Mouse (Mus musculus) forebrain, embryonic 15.5 days (tissue): ENCODE results near the gene Trak1. TPM values are rescaled to one million over a fixed set of nuclear protein-coding genes. Genes with fewer than 3 reads are reported as not detected.

Experiments
- ATAC-seq: fragments of 200-750 bp; cut with Nextera tagmentation; replicated peaks from 2 replicates; pipeline ENCODE4 v1.8.0; 2017; ENCODE audit warnings: mild to moderate bottlenecking, moderate TSS enrichment, moderate library complexity
- H3K27ac ChIP-seq: fragments of 300-500 bp; sonication (generic); replicated peaks from 2 replicates; pipeline ENCODE4 v1.5.1; 2015; ENCODE audit warnings: mild to moderate bottlenecking, inconsistent platforms
- H3K27me3 ChIP-seq: fragments of 300-500 bp; sonication (generic); 2 replicates; pipeline ENCODE4 v1.6.1; 2015; ENCODE audit warnings: inconsistent platforms
- H3K36me3 ChIP-seq: fragments of 300-500 bp; sonication (generic); 2 replicates; pipeline ENCODE4 v1.6.1; 2015; ENCODE audit warnings: mild to moderate bottlenecking, inconsistent platforms
- H3K4me1 ChIP-seq: fragments of 300-500 bp; sonication (generic); 2 replicates; pipeline ENCODE4 v1.6.1; 2015; ENCODE audit warnings: inconsistent platforms
- H3K4me2 ChIP-seq: fragments of 300-500 bp; sonication (generic); replicated peaks from 2 replicates; pipeline ENCODE4 v1.6.1; 2015; ENCODE audit warnings: mild to moderate bottlenecking, inconsistent platforms
- H3K4me3 ChIP-seq: fragments of 300-500 bp; sonication (generic); 2 replicates; pipeline ENCODE4 v1.5.1; 2015; ENCODE audit warnings: mild to moderate bottlenecking, inconsistent platforms
- H3K9ac ChIP-seq: fragments of 300-500 bp; sonication (generic); replicated peaks from 2 replicates; pipeline ENCODE4 v1.6.1; 2015; ENCODE audit warnings: mild to moderate bottlenecking, inconsistent platforms
- H3K9me3 ChIP-seq: fragments of 300-500 bp; sonication (generic); 2 replicates; pipeline ENCODE4 v1.6.1; 2016; ENCODE audit warnings: inconsistent platforms
- WGBS: fragments of 180-500 bp; shearing (Covaris S2); methylation state at CpG from one replicate; pipeline ENCODE4 v1.1.7; 2015; ENCODE audit warnings: mixed read lengths; 5-methylcytosine and 5-hydroxymethylcytosine counted together
- polyA plus RNA-seq: library from polyadenylated mRNA; unstranded; fragments of >200 nt; fragmentation: Nextera tagmentation; extraction: Ambion mirVana; gene quantifications from 2 replicates; pipeline ENCODE4 v1.2.1, GENCODE M21; 2015

The Trak1 gene
- polyA plus RNA-seq, 1 experiment from 2014 or later = 75.8 TPM

- H3K4me1 ChIP-seq = peaks cover 63% of the 10 kb centered on the region
- 48% methylated on average over 9 of the region's 9 CpGs for WGBS
These were observed 58.3 kb downstream of the Trak1 start for GRCm38 (mm10) chr9:121355431-121356141.

GRCm38 (mm10) chr9:121357102-121357501 is 59.8 kb downstream of the Trak1 start:
- Histone ChIP-seq H3K4me1 (peaks cover 69% of the 10 kb centered on the region), H3K4me2 (no peak overlapping the region), H3K36me3 (no peaks in the 10 kb centered on the region), H3K4me3 (no peak overlapping the region), H3K27ac (0 out of 2 replicates have a peak overlapping the region, but pooled peaks have one; percentile 6), H3K9ac (no peak overlapping the region), H3K9me3 (no peaks in the 10 kb centered on the region), H3K27me3 (no peaks in the 10 kb centered on the region)
- WGBS = 82% methylated on average over 5 of the region's 5 CpGs
- ATAC-seq = no peak

More at GRCm38 (mm10) chr9:121355431-121356141, 58.3 kb downstream of the Trak1 start:
- H3K4me2 ChIP-seq = no peak overlapping the region
- no peaks in the 10 kb centered on the region for H3K27me3 ChIP-seq
- ATAC-seq = 0 out of 2 replicates have a peak, but pooled peaks have one; percentile 23
- no peaks in the 10 kb centered on the region for H3K9me3 ChIP-seq
- 0 out of 2 replicates have a peak overlapping the region, but pooled peaks have one; percentile 6 for H3K9ac ChIP-seq
- peak overlapping the region; percentile 83 for H3K27ac ChIP-seq
- no peak overlapping the region for H3K4me3 ChIP-seq
- H3K36me3 ChIP-seq = no peaks in the 10 kb centered on the region

DNA sequence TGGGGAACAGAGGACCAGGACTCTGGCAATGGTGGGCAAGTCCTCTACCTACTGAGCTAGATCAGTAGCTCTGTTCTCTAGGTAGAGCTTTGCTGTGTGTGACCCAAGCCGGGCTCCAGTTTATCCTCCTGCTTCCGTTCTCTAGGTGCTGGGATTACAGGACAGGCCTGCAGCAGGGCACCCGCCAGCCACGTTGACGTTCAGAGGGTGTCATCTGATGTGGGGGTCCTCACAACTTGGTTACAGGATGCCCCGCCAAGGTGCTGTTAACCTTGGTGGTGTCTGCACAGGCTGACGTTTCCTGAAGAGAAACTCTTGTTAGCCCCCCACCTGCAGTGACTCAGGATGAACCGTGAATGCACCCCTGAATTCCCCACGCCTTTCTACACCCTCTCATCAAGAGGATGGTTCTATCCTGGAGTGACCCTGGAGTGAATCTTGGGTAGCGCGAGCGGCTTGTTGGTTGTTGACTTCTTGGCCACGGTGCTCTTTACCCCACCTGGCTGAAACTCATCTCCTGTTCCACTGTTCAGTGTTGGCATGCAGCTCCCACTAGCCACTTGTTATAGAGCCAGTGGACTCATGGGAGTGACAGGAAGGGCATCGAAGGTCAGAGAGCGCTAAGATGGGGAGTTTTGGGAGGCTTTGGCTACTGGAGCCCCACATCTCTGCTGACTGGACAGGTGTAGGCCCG is 60.4 kb downstream of the Trak1 start:
- H3K4me1 ChIP-seq = peaks cover 64% of the 10 kb centered on the region
- H3K4me3 ChIP-seq = no peak overlapping the region
- no peaks in the 10 kb centered on the region for H3K27me3 ChIP-seq
- no peaks in the 10 kb centered on the region for H3K36me3 ChIP-seq
- H3K27ac ChIP-seq = no peak overlapping the region
- 90% methylated on average over 16 of the region's 16 CpGs for WGBS
- H3K9me3 ChIP-seq = no peaks in the 10 kb centered on the region
- no peak overlapping the region for H3K9ac ChIP-seq
- no peak overlapping the region for H3K4me2 ChIP-seq
- ATAC-seq = no peak

DNA sequence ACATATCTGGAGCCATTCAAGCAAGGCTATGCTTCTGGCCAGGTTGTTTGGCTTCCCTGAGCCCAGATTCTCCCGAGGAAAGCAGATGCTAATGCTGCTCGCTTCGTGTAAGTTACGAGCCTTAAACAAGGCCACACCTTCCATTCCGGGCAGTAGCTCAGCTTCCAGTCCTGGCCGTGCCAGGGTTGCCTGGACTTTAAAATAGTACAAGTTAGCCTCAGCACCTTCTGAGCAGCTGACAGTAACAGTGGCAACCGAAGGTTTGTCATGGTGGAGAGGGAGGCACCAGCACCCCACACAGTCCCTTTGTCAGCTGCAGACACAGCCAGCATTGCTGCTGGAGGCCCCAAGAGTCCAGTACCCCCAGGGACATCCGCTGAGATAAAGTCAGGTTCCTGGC is 61.1 kb downstream of the Trak1 start:
- no peaks in the 10 kb centered on the region for H3K36me3 ChIP-seq
- H3K4me3 ChIP-seq = no peak overlapping the region
- 59% methylated on average over 8 of the region's 8 CpGs for WGBS
- peak overlapping the region; percentile 35 for H3K27ac ChIP-seq
- H3K4me1 ChIP-seq = peaks cover 59% of the 10 kb centered on the region
- no peak for ATAC-seq
- no peak overlapping the region for H3K9ac ChIP-seq
- H3K27me3 ChIP-seq = no peaks in the 10 kb centered on the region
- H3K4me2 ChIP-seq = no peak overlapping the region
- no peaks in the 10 kb centered on the region for H3K9me3 ChIP-seq

GRCm38 (mm10) chr9:121359266-121359972 is 62.1 kb downstream of the Trak1 start:
- H3K9me3 ChIP-seq = no peaks in the 10 kb centered on the region
- no peak for ATAC-seq
- no peak overlapping the region for H3K9ac ChIP-seq
- 74% methylated on average over 3 of the region's 3 CpGs for whole genome bisulfite sequencing
- peak overlapping the region; percentile 97 for H3K27ac ChIP-seq
- H3K27me3 ChIP-seq = no peaks in the 10 kb centered on the region
- no peaks in the 10 kb centered on the region for H3K36me3 ChIP-seq
- H3K4me3 ChIP-seq = no peak overlapping the region
- no peak overlapping the region for H3K4me2 ChIP-seq
- H3K4me1 ChIP-seq = peaks cover 60% of the 10 kb centered on the region

DNA sequence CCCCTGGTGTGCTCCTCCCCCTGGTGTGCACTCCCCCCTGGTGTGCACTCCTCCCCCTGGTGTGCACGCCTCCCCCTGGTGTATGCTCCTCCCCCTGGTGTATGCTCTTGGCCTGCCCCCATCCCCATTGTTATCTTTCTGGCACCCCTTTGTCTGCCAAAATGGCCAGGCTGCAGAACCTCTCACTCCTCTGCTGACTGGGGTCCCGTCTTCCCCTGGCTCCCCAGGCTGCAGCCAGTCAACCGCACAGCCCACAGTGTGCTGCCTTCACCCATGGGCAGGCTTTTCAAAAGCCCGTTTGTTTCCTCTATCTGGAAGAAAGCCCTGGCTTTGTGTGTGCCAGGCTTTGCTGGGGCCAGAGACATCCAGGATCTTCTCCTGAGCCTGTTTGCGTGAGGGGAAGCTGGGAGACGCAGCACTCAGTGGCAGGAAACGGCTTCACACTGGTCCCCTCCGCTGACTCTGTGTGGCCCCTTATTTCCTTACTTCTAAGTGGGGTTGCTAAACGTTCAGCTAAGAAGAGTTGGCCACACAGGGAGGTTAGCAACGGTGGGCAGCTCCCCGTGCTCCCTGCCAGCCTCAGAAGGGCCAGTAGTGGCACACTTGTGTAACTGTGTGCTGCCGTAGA is 63.1 kb downstream of the Trak1 start:
- Histone ChIP-seq H3K4me2 (peak overlapping the region; percentile 33), H3K36me3 (no peaks in the 10 kb centered on the region), H3K4me1 (peaks cover 54% of the 10 kb centered on the region), H3K27ac (peak overlapping the region; percentile 97), H3K27me3 (no peaks in the 10 kb centered on the region), H3K4me3 (no peak overlapping the region), H3K9ac (peak overlapping the region; percentile 42), H3K9me3 (no peaks in the 10 kb centered on the region)
- WGBS = 2% methylated on average over 11 of the region's 12 CpGs
- peak; percentile 84 for ATAC-seq

GRCm38 (mm10) chr9:121361010-121361409 is 63.7 kb downstream of the Trak1 start:
- H3K4me1 ChIP-seq = peaks cover 54% of the 10 kb centered on the region

DNA sequence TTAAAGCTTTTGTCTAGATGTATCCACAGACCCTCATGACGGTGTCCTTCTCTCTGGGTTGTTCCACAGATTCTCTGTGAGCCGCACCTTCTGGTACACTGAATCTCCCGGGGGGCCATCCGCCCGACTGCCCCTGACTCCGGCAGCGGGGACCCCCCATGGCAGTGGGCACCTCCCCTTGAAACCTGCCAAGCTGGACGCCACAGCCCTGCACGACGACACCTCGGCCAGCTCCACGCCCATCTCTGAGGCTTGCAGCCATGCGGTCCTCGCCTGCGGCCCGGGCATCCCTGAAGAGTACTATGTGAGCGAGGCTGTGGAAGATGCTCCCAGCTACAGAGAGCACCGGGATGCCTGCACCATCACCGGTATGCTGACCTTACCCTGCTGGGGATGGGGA is 66.6 kb downstream of the Trak1 start:
- H3K4me1 ChIP-seq = peaks cover 69% of the 10 kb centered on the region
- H3K9me3 ChIP-seq = no peaks in the 10 kb centered on the region
- H3K4me2 ChIP-seq = no peak overlapping the region
- H3K36me3 ChIP-seq = no peaks in the 10 kb centered on the region
- WGBS = 69% methylated on average over 19 of the region's 19 CpGs
- no peaks in the 10 kb centered on the region for H3K27me3 ChIP-seq
- peak overlapping the region; percentile 50 for H3K27ac ChIP-seq
- no peak overlapping the region for H3K9ac ChIP-seq
- H3K4me3 ChIP-seq = no peak overlapping the region
- no peak for ATAC-seq

More at GRCm38 (mm10) chr9:121361010-121361409, 63.7 kb downstream of the Trak1 start:
- Histone ChIP-seq H3K4me3 (no peak overlapping the region), H3K36me3 (no peaks in the 10 kb centered on the region), H3K9me3 (no peaks in the 10 kb centered on the region), H3K4me2 (peak overlapping the region; percentile 33), H3K27ac (peak overlapping the region; percentile 97), H3K9ac (peak overlapping the region; percentile 42; the same call in 1 of the 2 replicates), H3K27me3 (no peaks in the 10 kb centered on the region)
- 29% methylated on average over 9 of the region's 9 CpGs for WGBS
- peak; percentile 46 for ATAC-seq

DNA sequence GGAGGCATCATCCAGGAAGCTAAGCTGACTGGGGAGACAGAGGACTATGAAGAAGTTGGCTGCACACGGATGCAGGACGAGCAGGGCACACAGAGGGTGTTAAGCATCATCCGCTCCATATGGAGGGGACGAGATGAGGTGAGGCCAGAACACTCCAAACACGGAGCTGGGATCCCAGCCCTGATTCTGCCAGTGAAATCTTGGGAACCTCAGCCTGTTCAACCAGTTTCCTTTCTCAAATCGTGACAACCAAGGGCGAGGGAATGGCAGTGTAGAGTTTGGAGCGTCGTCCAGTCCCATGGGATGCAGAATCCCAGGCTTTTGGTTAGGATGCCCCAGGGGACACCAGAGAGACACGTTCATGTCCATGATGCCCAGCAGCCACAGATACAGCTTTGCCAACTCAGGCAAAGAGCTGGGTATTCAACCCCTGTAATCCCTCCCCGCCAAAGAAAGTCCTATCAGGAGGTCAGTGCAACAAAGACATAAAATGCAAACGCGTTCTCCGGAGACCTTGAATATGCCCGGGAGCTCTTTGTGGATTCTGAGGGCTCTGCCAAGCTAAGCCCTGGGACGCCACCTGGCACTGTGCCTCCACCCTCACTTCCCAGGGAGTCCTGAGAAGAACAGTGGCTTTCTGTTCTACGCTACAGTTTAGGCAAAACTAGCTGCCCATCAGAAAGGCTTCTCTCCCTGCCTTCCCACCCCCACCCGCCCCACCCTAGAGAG is 69.0 kb downstream of the Trak1 start:
- Histone ChIP-seq H3K9ac (peak overlapping the region; percentile 25; the same call in 1 of the 2 replicates), H3K4me2 (peak overlapping the region; percentile 25), H3K9me3 (no peaks in the 10 kb centered on the region), H3K4me1 (peaks cover 65% of the 10 kb centered on the region), H3K4me3 (no peak overlapping the region), H3K27me3 (no peaks in the 10 kb centered on the region), H3K36me3 (no peaks in the 10 kb centered on the region), H3K27ac (peak overlapping the region; percentile 92)
- 23% methylated on average over 18 of the region's 18 CpGs for WGBS
- peak; percentile 57 for ATAC-seq

- no peaks in the 10 kb centered on the region for H3K9me3 ChIP-seq
- no peaks in the 10 kb centered on the region for H3K36me3 ChIP-seq
- peak overlapping the region; percentile 25 for H3K9ac ChIP-seq
- peak overlapping the region; percentile 25 for H3K4me2 ChIP-seq
- H3K27me3 ChIP-seq = no peaks in the 10 kb centered on the region
- peak overlapping the region; percentile 11; the same call in 1 of the 2 replicates for H3K4me3 ChIP-seq
- H3K27ac ChIP-seq = peak overlapping the region; percentile 92
- ATAC-seq = peak; percentile 17; the same call in 1 of the 2 replicates
- WGBS = 30% methylated on average over 12 of the region's 12 CpGs
- H3K4me1 ChIP-seq = peaks cover 67% of the 10 kb centered on the region
These were observed 69.6 kb downstream of the Trak1 start for GRCm38 (mm10) chr9:121366864-121367245.

- Histone ChIP-seq H3K4me2 (no peak overlapping the region), H3K9me3 (no peaks in the 10 kb centered on the region), H3K27ac (peak overlapping the region; percentile 95), H3K9ac (no peak overlapping the region), H3K27me3 (no peaks in the 10 kb centered on the region), H3K4me3 (no peak overlapping the region), H3K36me3 (no peaks in the 10 kb centered on the region), H3K4me1 (peaks cover 84% of the 10 kb centered on the region)
- no peak for ATAC-seq
- WGBS = 53% methylated on average over 6 of the region's 6 CpGs
These were observed 72.3 kb downstream of the Trak1 start for GRCm38 (mm10) chr9:121369573-121369972.
